Mouse (Mus musculus) kidney, adult 18-20 months (tissue): Measurements from ENCODE around the gene Stau1.

Experiments
- DNase-seq: peaks from one replicate; pipeline ENCODE4 v3.0.0; 2021

Stau1 gene

DNA sequence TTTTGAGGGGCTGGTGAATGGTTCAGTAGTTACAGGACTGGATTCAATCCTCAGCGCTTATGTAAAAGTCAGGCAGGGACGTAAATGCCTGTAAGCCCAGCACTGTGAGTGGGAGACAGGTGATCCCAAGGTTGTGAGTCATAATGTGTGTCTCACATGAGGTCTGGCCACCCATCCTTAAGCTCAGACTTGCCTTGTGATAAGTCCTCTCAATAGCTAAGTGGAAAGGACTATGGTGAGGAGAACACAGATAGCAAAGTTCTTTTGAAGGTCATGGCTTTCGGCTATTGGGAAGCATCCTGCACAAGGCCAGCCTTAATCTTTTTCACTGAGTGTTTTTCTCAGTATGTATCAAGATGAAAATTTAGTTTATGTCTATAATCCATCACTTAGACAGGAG lies 86.4 kb downstream of the Stau1 start:
- no peak for DNase-seq

DNA sequence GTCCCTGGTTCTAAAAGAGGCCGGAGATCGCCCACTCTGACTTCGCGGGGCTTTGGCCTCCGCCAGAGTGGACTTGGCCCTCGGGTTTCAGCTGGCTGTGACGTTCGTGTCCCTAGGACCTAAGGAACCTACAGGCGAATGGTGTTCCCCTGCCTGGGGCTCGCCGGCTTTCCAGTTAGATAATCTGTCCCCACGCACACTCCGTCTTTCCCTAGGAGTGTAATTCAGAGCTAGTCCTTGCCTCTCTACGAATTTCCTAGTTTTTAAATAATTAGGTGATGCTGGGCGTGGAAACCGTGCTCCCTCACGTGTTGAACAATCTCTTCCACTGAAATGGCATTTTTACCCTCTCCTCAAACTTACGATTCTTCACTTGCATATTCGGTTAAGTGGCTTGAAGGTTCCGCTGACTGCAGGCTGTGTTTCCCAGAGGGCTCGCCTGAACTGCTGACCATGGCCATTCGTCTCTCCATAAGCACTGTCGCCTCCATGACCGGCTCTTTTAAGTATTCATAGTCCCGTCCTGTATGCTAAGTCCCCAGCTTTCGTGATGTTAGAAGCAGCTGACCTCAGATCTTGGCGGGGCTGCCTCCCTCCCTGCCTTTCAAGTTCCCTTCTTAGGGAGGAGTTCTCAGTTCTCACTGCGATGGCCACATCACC lies 89.4 kb downstream of the Stau1 start:
- peak; percentile 21 for DNase-seq

DNA sequence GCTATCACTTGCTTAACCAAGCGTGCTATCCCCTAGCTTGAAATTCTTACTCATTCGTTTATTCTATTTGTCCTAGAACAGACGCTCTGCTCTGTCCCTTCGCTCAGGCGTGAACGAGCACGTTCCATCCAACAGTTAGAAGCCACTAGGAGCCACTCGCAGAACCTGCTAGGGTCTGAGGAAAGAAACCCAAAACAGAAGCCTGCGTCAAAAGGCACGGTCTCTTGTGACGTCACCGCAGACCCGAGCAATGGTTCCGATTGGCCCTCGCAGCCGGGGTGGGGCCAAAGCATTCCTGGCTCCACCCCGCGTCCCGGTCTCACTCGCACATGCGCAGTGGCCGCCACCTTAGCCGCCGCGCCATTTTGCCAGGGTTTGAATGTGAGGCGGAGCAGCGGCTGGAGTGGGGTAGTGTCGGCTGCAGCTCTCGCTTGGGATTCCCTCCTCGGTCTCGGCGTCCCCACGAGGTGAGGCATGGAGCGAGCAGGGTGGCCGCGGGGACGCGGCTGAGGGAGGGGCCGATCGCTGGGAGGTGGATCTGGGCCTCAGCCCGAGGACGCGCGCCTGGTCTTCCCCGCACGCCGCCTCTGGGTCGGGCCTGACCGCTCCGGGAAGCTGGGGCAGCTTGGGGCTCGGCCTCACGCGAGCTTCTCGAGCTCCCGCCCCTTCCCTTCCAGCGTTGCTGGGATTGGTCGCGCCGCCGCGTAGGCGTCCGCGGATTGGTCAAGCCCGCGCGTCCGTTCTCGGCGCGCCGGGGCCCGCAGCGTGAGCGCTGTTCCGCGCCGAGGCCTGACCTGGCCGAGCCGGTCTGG lies 90.2 kb downstream of the Stau1 start, which contains the start of gene Cse1l:
Gene Cse1l (plus strand): TSS at position 330 of the 812 bp plus-strand sequence.
- peak; percentile 97 for DNase-seq

DNA sequence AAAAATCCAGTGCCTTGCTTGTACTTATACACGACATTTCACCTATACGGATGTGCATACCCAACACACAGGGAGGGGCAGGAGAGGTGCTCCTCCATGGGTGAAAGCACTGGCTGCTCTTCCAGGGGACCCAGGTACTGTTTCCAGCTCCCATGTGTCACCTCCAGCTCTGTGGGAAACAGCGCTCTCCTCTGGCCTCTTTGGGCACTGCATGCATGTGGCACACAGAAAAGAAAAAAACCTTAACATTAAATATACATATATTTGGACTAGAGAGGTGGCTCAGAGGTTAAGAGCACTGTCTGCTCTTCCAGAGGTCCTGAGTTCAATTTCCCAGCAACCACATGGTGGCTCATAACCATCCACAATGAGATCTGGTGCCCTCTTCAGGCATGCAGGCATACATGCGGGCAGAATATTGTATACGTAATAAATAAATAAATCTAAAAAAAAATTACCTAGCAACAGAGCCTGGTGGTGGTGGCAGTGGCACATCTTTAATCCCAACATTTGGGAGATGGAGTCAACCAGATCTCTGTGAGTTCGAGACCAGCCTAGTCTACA lies 92.3 kb downstream of the Stau1 start:
- DNase-seq: no peak

DNA sequence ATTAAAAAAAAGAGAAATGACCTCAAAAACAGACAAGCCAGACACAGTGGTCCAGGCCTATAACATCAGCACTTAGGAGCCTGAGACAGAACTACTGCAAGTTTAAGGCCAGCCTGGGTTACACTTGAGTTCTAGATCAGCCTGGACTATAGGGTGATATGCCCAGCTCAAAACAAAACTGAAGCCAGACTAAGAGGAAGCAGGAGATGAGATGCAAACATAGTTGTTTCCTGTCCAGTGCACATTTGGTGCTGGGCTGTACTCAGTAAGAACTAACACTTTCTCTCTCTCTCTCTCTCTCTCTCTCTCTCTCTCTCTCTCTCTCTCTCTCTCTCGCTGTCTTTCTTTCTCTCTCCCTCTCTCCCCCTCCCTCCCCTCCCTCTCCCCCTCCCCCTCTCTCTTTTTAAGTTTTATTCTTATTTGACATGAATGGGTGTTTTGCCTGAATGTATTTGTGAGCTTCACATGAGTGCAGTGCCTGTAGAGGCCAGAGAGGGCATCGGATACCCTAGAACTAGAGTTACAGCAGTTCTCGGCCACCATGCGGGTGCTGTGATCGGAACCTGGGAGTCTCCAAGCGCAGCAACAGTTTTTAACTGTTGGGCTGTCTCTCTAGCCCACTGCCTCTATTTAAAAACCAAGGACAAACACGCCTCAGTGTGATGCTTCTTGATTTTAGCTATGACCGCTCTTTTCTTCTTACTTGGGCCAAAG lies 95.2 kb downstream of the Stau1 start:
- no peak for DNase-seq

DNA sequence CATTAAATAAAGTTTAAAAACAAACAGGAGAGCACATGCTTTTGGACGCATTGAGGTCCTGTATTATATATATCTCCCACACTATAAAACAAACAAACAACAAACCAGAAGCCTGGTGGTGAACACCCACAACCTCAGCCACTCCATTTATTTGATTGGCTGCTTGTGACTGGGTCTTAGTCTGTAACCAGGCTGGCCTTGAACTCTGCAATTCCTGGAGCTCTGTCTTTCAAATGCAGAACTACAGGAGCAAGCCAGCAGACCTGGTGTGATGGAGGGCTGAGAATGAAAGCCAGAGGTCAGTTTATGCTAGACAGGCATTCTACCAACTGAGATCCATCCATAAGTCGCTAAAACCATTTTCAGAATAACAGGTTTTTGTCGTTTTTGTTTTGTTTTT lies 96.4 kb downstream of the Stau1 start:
- no peak for DNase-seq

DNA sequence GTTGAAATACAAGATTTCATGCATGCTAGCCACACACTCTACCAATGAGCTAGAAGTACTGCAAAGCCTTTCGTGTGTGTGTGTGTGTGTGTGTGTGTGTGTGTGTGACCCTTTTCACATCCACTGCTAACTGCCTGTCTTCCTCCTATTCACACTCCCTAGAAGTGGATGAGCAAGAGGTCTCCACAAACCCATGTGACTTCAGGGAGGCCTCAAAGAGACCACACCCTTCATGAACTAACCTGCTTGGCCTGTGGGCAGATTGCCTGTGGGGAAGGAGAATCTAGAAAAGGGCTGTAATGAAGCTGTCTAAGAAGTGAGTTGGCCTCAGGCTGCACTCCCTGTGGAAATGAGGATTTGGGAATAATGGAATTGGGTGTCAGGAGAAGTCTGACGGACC lies 96.9 kb downstream of the Stau1 start:
- no peak for DNase-seq
